Mouse (Mus musculus) intestine, postnatal 0 days (tissue): ENCODE measurements around the gene Ppp2r5e. TPM values are rescaled to one million over a fixed set of nuclear protein-coding genes. Genes with fewer than 3 reads are reported as not detected.
A peak's percentile ranks its signal among the peaks of the same experiment; 100 is the strongest.
"Not testable (repeated sequence)": the region's sequence is repeated elsewhere in the genome, so short reads cannot be mapped to it uniquely, and the experiment has no call there.

Source experiments
- ATAC-seq: fragments of 200-750 bp; cut with Nextera tagmentation; 2 replicates; pipeline ENCODE4 v1.8.0; 2017; ENCODE audit warnings: mild to moderate bottlenecking, moderate TSS enrichment, moderate library complexity
- H3K27ac ChIP-seq: fragments of 300-500 bp; sonication (generic); 2 replicates; pipeline ENCODE4 v1.5.1; 2014; ENCODE audit warnings: mild to moderate bottlenecking, low read depth, low read length, moderate library complexity
- H3K27me3 ChIP-seq: fragments of 300-500 bp; sonication (generic); replicated peaks from 2 replicates; pipeline ENCODE4 v1.6.1; 2014; ENCODE audit warnings: low read length, mixed read lengths; ENCODE audit not compliant: control insufficient read depth, insufficient read depth
- H3K36me3 ChIP-seq: fragments of 300-500 bp; sonication (generic); 2 replicates; pipeline ENCODE4 v1.6.1; 2014; ENCODE audit warnings: mild to moderate bottlenecking, moderate library complexity; ENCODE audit not compliant: control insufficient read depth, insufficient read depth
- H3K4me1 ChIP-seq: fragments of 300-500 bp; sonication (generic); replicated peaks from 2 replicates; pipeline ENCODE4 v1.6.1; 2014; ENCODE audit warnings: antibody characterized with exemption, low read length, mixed read lengths; ENCODE audit not compliant: control insufficient read depth, insufficient read depth
- H3K4me2 ChIP-seq: fragments of 300-500 bp; sonication (generic); replicated peaks from 2 replicates; pipeline ENCODE4 v1.6.1; 2014; ENCODE audit warnings: low read depth, mild to moderate bottlenecking, moderate library complexity
- H3K4me3 ChIP-seq: fragments of 300-500 bp; sonication (generic); 2 replicates; pipeline ENCODE4 v1.5.1; 2014; ENCODE audit warnings: low read depth, low read length
- H3K9ac ChIP-seq: fragments of 300-500 bp; sonication (generic); 2 replicates; pipeline ENCODE4 v1.6.1; 2014; ENCODE audit warnings: mild to moderate bottlenecking, low read depth, low read length
- H3K9me3 ChIP-seq: fragments of 300-500 bp; sonication (generic); 2 replicates; pipeline ENCODE4 v1.6.1; 2016; ENCODE audit warnings: mixed run types; ENCODE audit not compliant: control insufficient read depth
- CTCF ChIP-seq: sonication (generic); IDR thresholded peaks from 2 replicates; pipeline ENCODE4 v1.5.1; 2016; ENCODE audit warnings: low read depth, mild to moderate bottlenecking, control low read depth, antibody characterized with exemption, moderate library complexity
- WGBS: fragments of 180-500 bp; shearing (Covaris S2); extraction: QIAGEN DNeasy Blood & Tissue Kit; methylation state at CpG from one replicate; pipeline ENCODE4 v1.1.7; 2014; 5-methylcytosine and 5-hydroxymethylcytosine counted together
- polyA plus RNA-seq: library from polyadenylated mRNA; unstranded; fragments of >200 nt; fragmentation: Nextera tagmentation; extraction: Ambion mirVana; gene quantifications from 2 replicates; pipeline ENCODE4 v1.2.1, GENCODE M21; 2015

Gene Ppp2r5e
- polyA plus RNA-seq, 1 experiment from 2014 or later = 7.3 TPM

DNA sequence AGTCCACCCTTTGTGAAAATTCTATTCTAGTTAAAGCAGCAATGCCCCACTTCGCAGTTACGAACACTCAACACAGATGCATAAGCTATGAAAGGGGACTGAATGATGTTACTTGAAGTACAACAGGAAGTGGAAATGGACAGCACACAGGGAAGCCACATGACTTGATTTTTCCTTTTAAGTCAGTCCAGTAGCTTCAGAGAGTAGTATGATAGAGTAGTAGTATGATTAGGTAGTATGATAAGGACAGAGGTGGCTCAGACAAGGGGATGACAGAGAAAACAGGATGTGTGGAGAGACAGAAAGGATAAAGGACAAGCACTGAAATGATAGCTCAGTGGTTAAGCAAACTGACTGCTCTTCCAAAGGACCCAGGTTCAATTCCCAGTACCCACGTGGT lies 101.4 kb downstream of the Ppp2r5e start:
- WGBS = 87% methylated on average over 3 of the region's 3 CpGs
- no peak overlapping the region for H3K27ac ChIP-seq
- H3K4me1 ChIP-seq = peaks cover 4% of the 10 kb centered on the region; the same call in 1 of the 2 replicates
- no peak overlapping the region for H3K4me2 ChIP-seq
- ATAC-seq = no peak
- H3K4me3 ChIP-seq = no peak overlapping the region
- no peaks in the 10 kb centered on the region for H3K36me3 ChIP-seq
- no peak overlapping the region for H3K9ac ChIP-seq
- no peaks in the 10 kb centered on the region for H3K27me3 ChIP-seq
- TF ChIP-seq CTCF = no peak
- H3K9me3 ChIP-seq = no peaks in the 10 kb centered on the region

GRCm38 (mm10) chr12:75492549-75493327 lies 103.3 kb downstream of the Ppp2r5e start:
- no peaks in the 10 kb centered on the region for H3K9me3 ChIP-seq
- H3K36me3 ChIP-seq = no peaks in the 10 kb centered on the region
- no peak for ATAC-seq
- no peak for TF ChIP-seq CTCF
- no peak overlapping the region for H3K4me3 ChIP-seq
- H3K9ac ChIP-seq = no peak overlapping the region
- H3K4me2 ChIP-seq = no peak overlapping the region
- H3K27ac ChIP-seq = no peak overlapping the region; the same call in 1 of the 2 replicates
- peaks cover 4% of the 10 kb centered on the region; the same call in 1 of the 2 replicates for H3K4me1 ChIP-seq
- no peaks in the 10 kb centered on the region for H3K27me3 ChIP-seq
- 68% methylated on average over 3 of the region's 3 CpGs for WGBS

DNA sequence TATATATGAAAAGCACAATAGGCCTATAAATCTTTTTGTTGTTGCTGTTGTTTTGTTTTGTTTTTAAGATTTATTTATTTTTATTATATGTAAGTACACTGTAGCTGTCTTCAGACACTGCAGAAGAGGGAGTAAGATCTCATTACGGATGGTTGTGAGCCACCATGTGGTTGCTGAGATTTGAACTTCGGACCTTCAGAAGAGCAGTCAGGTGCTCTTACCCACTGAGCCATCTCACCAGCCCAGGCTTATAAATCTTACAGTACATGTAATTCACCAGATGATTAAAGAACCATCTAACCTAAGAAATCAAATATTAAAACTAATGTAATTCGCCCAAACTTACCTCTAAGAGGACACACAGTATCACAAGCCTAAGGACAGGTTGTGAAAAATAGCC lies 103.9 kb downstream of the Ppp2r5e start:
- H3K9me3 ChIP-seq, H3K27me3 ChIP-seq, H3K4me2 ChIP-seq, H3K36me3 ChIP-seq, H3K27ac ChIP-seq, H3K4me3 ChIP-seq, ATAC-seq, H3K9ac ChIP-seq, H3K4me1 ChIP-seq: not testable (repeated sequence)
- 67% methylated on average over 3 of the region's 3 CpGs for WGBS

- no peak for ATAC-seq
- no peaks in the 10 kb centered on the region for H3K27me3 ChIP-seq
- no peaks in the 10 kb centered on the region for H3K9me3 ChIP-seq
- H3K9ac ChIP-seq = no peak overlapping the region
- no peak for TF ChIP-seq CTCF
- H3K4me2 ChIP-seq = no peak overlapping the region
- no peak overlapping the region for H3K27ac ChIP-seq
- H3K36me3 ChIP-seq = no peaks in the 10 kb centered on the region
- H3K4me3 ChIP-seq = no peak overlapping the region
- no peaks in the 10 kb centered on the region; the same call in 1 of the 2 replicates for H3K4me1 ChIP-seq
- WGBS = 86% methylated on average over 2 of the region's 2 CpGs
These were observed 108.5 kb downstream of the Ppp2r5e start for GRCm38 (mm10) chr12:75487500-75487899.

GRCm38 (mm10) chr12:75486568-75487286 lies 109.3 kb downstream of the Ppp2r5e start:
- Histone ChIP-seq H3K36me3 (no peaks in the 10 kb centered on the region), H3K4me2 (no peak overlapping the region), H3K9ac (no peak overlapping the region), H3K4me3 (no peak overlapping the region), H3K27me3 (no peaks in the 10 kb centered on the region), H3K27ac (no peak overlapping the region), H3K9me3 (no peaks in the 10 kb centered on the region), H3K4me1 (no peaks in the 10 kb centered on the region; the same call in 1 of the 2 replicates)
- no peak for TF ChIP-seq CTCF
- whole genome bisulfite sequencing = 84% methylated on average over 3 of the region's 3 CpGs
- ATAC-seq = 0 out of 2 replicates have a peak, but pooled peaks have one; percentile 41

DNA sequence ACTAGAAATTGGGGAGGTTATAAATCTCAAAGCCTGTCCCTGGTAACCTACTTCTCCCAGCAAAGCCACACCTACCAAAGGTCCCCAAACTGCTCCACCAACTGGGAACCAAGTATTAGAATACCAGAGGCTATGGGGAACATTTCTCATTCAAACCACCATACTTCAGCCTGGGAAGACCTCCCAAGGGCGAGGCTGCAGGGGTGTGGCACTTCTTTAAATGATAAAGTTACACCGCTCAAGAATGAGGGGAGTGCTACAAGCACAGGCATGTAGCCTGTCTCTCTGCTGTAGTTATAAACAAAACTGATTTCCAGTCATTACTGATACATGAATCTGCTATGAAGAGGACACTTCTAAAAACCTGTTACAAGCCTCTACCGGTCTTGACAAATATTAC lies 113.3 kb downstream of the Ppp2r5e start:
- no peaks in the 10 kb centered on the region; the same call in 1 of the 2 replicates for H3K4me1 ChIP-seq
- no peak overlapping the region for H3K4me3 ChIP-seq
- H3K27ac ChIP-seq = no peak overlapping the region
- H3K27me3 ChIP-seq = no peaks in the 10 kb centered on the region
- no peak overlapping the region for H3K9ac ChIP-seq
- no peak overlapping the region for H3K4me2 ChIP-seq
- H3K36me3 ChIP-seq = no peaks in the 10 kb centered on the region
- 48% methylated on average over 3 of the region's 3 CpGs for WGBS
- TF ChIP-seq CTCF = no peak
- no peak for ATAC-seq
- H3K9me3 ChIP-seq = no peaks in the 10 kb centered on the region
